Mouse (Mus musculus): ENCODE data around the gene Upk3a.
"Not testable (repeated sequence)": the region's sequence is repeated elsewhere in the genome, so short reads cannot be mapped to it uniquely, and the experiment has no call there.

The Upk3a gene

GRCm38 (mm10) chr15:85000984-85001982 is 15.7 kb upstream of the Upk3a start:
- DNase-seq (ENCODE audit: low read depth): peak; percentile 87

- no peak for DNase-seq (ENCODE audit: low read depth)
Observed at GRCm38 (mm10) chr15:85009666-85010065, 7.3 kb upstream of the Upk3a start.

GRCm38 (mm10) chr15:85011895-85012661 is 4.9 kb upstream of the Upk3a start:
- no peak for DNase-seq (ENCODE audit: low read depth)

- DNase-seq (ENCODE audit: low read depth): no peak
Observed at GRCm38 (mm10) chr15:85012662-85013054, 4.3 kb upstream of the Upk3a start.

GRCm38 (mm10) chr15:85015771-85016170 is 1.2 kb upstream of the Upk3a start:
- no peak for DNase-seq (ENCODE audit: low read depth)

- DNase-seq (ENCODE audit: low read depth): no peak
Observed at GRCm38 (mm10) chr15:85022211-85022610, 5.3 kb downstream of the Upk3a start.

- no peak for DNase-seq (ENCODE audit: low read depth)
Observed at GRCm38 (mm10) chr15:85026197-85026596, 9.3 kb downstream of the Upk3a start.

GRCm38 (mm10) chr15:85027740-85028139 is 10.8 kb downstream of the Upk3a start:
- no peak for DNase-seq (ENCODE audit: low read depth)

- DNase-seq (ENCODE audit: low read depth): not testable (repeated sequence)
Observed at GRCm38 (mm10) chr15:85028648-85029047, 11.7 kb downstream of the Upk3a start, which contains the start of gene Fam118a. TSS of gene Fam118a (plus strand) at chr15:85028948.

GRCm38 (mm10) chr15:85030643-85031042 is 13.7 kb downstream of the Upk3a start:
- not testable (repeated sequence) for DNase-seq (ENCODE audit: low read depth)

- DNase-seq (ENCODE audit: low read depth): peak; percentile 29
Observed at GRCm38 (mm10) chr15:85031866-85032265, 14.9 kb downstream of the Upk3a start.

- not testable (repeated sequence) for DNase-seq (ENCODE audit: low read depth)
Observed at GRCm38 (mm10) chr15:85033916-85034315, 17.0 kb downstream of the Upk3a start.

- peak; percentile 99 for DNase-seq (ENCODE audit: low read depth)
Observed at GRCm38 (mm10) chr15:85036566-85037342, 19.8 kb downstream of the Upk3a start.

GRCm38 (mm10) chr15:85037343-85037690 is 20.4 kb downstream of the Upk3a start:
- peak; percentile 26 for DNase-seq (ENCODE audit: low read depth)

- no peak for DNase-seq (ENCODE audit: low read depth)
Observed at GRCm38 (mm10) chr15:85041546-85042225, 24.7 kb downstream of the Upk3a start.

- DNase-seq (ENCODE audit: low read depth): peak; percentile 91
Observed at GRCm38 (mm10) chr15:85042361-85042954, 25.5 kb downstream of the Upk3a start.

GRCm38 (mm10) chr15:85043116-85043515 is 26.2 kb downstream of the Upk3a start:
- no peak for DNase-seq (ENCODE audit: low read depth)

- no peak for DNase-seq (ENCODE audit: low read depth)
Observed at GRCm38 (mm10) chr15:85043761-85044160, 26.8 kb downstream of the Upk3a start.

GRCm38 (mm10) chr15:85046230-85046950 is 29.4 kb downstream of the Upk3a start:
- no peak for DNase-seq (ENCODE audit: low read depth)

- DNase-seq (ENCODE audit: low read depth): no peak
Observed at GRCm38 (mm10) chr15:85047865-85048264, 30.9 kb downstream of the Upk3a start.
